Comparison of ENCODE assay signal across 18 mouse cellular contexts in the genomic region with DNA sequence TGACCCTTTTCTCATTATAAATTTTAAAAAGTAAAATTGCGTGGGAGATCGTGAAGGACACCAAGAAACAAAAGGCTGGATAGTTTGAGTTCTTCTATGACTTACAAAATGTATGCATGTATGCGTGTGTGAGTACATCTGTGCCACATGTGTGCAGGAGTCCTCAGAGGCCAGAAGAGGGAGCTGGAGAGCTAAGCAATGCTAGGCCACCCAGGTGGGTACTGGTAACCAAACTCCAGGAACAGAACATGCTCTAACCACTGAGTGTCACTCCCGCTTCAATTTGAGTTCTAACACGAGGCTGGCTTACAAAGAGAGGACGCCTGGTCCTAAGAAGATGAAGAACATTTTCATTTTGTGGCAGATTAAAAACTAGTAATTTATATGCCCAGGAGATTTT.
DNase-seq lines count a peak whose midpoint lies in the region; ATAC-seq and TF ChIP-seq lines count a peak whose summit lies in the region.
"Had no signal": no experiment of that assay in that cellular context is flagged by ENCODE, and none has a peak within 500 bp of the region (broad histone marks: within the 10 kb centered on the region; RNA-seq: fewer than 3 reads in every experiment).

No protein-coding gene starts in this region.

- no peaks in the 10 kb centered on the region; the same call in 1 of the 2 replicates for H3K27me3 ChIP-seq in liver, adult 2 months (ENCODE audit: control insufficient read depth, insufficient read depth, low read length)
- H3K27me3 ChIP-seq in liver, embryonic 11.5 days (replicated peaks; ENCODE audit: control insufficient read depth, insufficient read depth, low read length): no peaks in the 10 kb centered on the region
- H3K27me3 ChIP-seq: forebrain, embryonic 15.5 days; heart, embryonic 13.5 days; intestine, embryonic 15.5 days; midbrain, embryonic 15.5 days had no signal

- no peaks in the 10 kb centered on the region for H3K9me3 ChIP-seq in liver, embryonic 11.5 days (ENCODE audit: control insufficient read depth, low read length)
- H3K9me3 ChIP-seq: forebrain, embryonic 15.5 days; heart, embryonic 13.5 days; hindbrain, embryonic 10.5 days; intestine, embryonic 15.5 days; midbrain, embryonic 15.5 days had no signal

- 97% methylated on average over 6 of the region's 6 CpGs for WGBS in liver, adult 2 months
- WGBS in liver, embryonic 11.5 days: 87% methylated on average over 6 of the region's 6 CpGs

- no peak overlapping the region for H3K27ac ChIP-seq in gastrocnemius, adult 2 months
- no peak overlapping the region for H3K27ac ChIP-seq in liver, adult 2 months (replicated peaks; ENCODE audit: insufficient read depth, low read depth, low read length)
- no peak overlapping the region for H3K27ac ChIP-seq in liver, embryonic 11.5 days (ENCODE audit: low read depth, low read length)
- H3K27ac ChIP-seq: forebrain, embryonic 15.5 days; heart, embryonic 13.5 days; hindbrain, embryonic 10.5 days; intestine, embryonic 15.5 days; midbrain, embryonic 15.5 days had no signal

- intact Hi-C loops in gastrocnemius, adult 2 months (cut with DNase I): no loop called here
- intact Hi-C loops in left cerebral cortex, postnatal 36 days (cut with DNase I): no loop called here

- peak; percentile 18; the same call in 1 of the 2 replicates for TF ChIP-seq CTCF in gastrocnemius, adult 2 months (IDR thresholded peaks at IDR 0.05)
- TF ChIP-seq CTCF in liver, adult 2 months (IDR thresholded peaks at IDR 0.05; ENCODE audit: low read depth, low read length): peak; percentile 71

- no peaks in the 10 kb centered on the region for H3K36me3 ChIP-seq in liver, adult 2 months (ENCODE audit: control insufficient read depth, insufficient read depth, low read length)
- H3K36me3 ChIP-seq in liver, embryonic 11.5 days (ENCODE audit: control insufficient read depth, insufficient read depth, low read length): no peaks in the 10 kb centered on the region
- H3K36me3 ChIP-seq: forebrain, embryonic 15.5 days; heart, embryonic 13.5 days; hindbrain, embryonic 10.5 days; intestine, embryonic 15.5 days; midbrain, embryonic 15.5 days had no signal

- DNase-seq in gastrocnemius, adult 2 months: no peak
- no peak for DNase-seq in gastrocnemius, postnatal 4 days (ENCODE audit: low spot score in 2 of 2)
- peak; percentile 15 for DNase-seq in liver, adult 2 months (ENCODE audit: extremely low read depth, low read depth, low spot score)
- DNase-seq in liver, embryonic 11.5 days (ENCODE audit: low spot score): no peak
- DNase-seq in 416B (ENCODE audit: low read depth): peak; percentile 12
- DNase-seq in ES-CJ7 (ENCODE audit: low read depth, low spot score): peak; percentile 56
- no peak for DNase-seq in left cerebral cortex, postnatal 36 days (ENCODE audit: low spot score in 2 of 2)
- DNase-seq: adrenal gland, adult 2 months; cerebellum, adult 8-10 months; gastrocnemius, postnatal 14 days; kidney, postnatal 36 days; left cerebral cortex, postnatal 4 days had no signal

- H3K4me2 ChIP-seq in liver, embryonic 11.5 days: no peak overlapping the region
- H3K4me2 ChIP-seq: forebrain, embryonic 15.5 days; heart, embryonic 13.5 days; intestine, embryonic 15.5 days; midbrain, embryonic 15.5 days had no signal

- no peaks in the 10 kb centered on the region for H3K79me2 ChIP-seq in liver, adult 2 months (ENCODE audit: control insufficient read depth, insufficient read depth, low read length)

- no peak for ATAC-seq in liver, embryonic 11.5 days (replicated peaks; ENCODE audit: low FRiP score)
- no peak for ATAC-seq in erythroblast, adult 5-6 weeks (replicated peaks; ENCODE audit: low FRiP score, poor library complexity, severe bottlenecking)
- ATAC-seq: forebrain, embryonic 15.5 days; intestine, embryonic 15.5 days; midbrain, embryonic 15.5 days had no signal

- no peak overlapping the region for H3K4me3 ChIP-seq in gastrocnemius, adult 2 months
- no peak overlapping the region for H3K4me3 ChIP-seq in liver, adult 2 months (ENCODE audit: insufficient read depth, low read depth, low read length)
- H3K4me3 ChIP-seq in liver, embryonic 11.5 days (ENCODE audit: low read depth, low read length): no peak overlapping the region
- H3K4me3 ChIP-seq: forebrain, embryonic 15.5 days; heart, embryonic 13.5 days; hindbrain, embryonic 10.5 days; intestine, embryonic 15.5 days; midbrain, embryonic 15.5 days had no signal

- no peak overlapping the region for H3K9ac ChIP-seq in liver, adult 2 months (ENCODE audit: low read depth, low read length)
- H3K9ac ChIP-seq in liver, embryonic 11.5 days (ENCODE audit: low read depth, low read length): no peak overlapping the region
- H3K9ac ChIP-seq: forebrain, embryonic 15.5 days; heart, embryonic 13.5 days; intestine, embryonic 15.5 days; midbrain, embryonic 15.5 days had no signal

- TF ChIP-seq POLR2A in liver, adult 2 months (IDR thresholded peaks at IDR 0.05; ENCODE audit: extremely low read depth, insufficient read depth, low read length): no peak

- peaks cover 3% of the 10 kb centered on the region; the same call in 1 of the 2 replicates for H3K4me1 ChIP-seq in liver, adult 2 months (ENCODE audit: control insufficient read depth, insufficient read depth, low read length)
- no peaks in the 10 kb centered on the region for H3K4me1 ChIP-seq in liver, embryonic 11.5 days (replicated peaks; ENCODE audit: control insufficient read depth, insufficient read depth, low read length)
- H3K4me1 ChIP-seq: intestine, embryonic 15.5 days; midbrain, embryonic 15.5 days had no signal

Comparison
In these comparisons a context has a peak if more than half of its experiments do, and no peak if none do; other contexts are left out.
1. DNase-seq: peak in liver, adult 2 months (single experiment), 416B (single experiment) and ES-CJ7 (single experiment); none in gastrocnemius, adult 2 months (single experiment), gastrocnemius, postnatal 4 days (0 of 2), liver, embryonic 11.5 days (single experiment) and left cerebral cortex, postnatal 36 days (0 of 2).